Mouse (Mus musculus) kidney, adult 10 weeks (tissue): ENCODE results near the gene Klk1b3. TPM values are rescaled to one million over a fixed set of nuclear protein-coding genes. Genes with fewer than 3 reads are reported as not detected.

Experiments used
- polyA plus RNA-seq: library from polyadenylated mRNA; stranded (reverse); fragments of 350-450 nt; fragmentation: Illumina TruSeq; extraction: RNeasy Lipid Tissue Mini Kit (QIAGEN cat#74804); gene quantifications from one replicate; pipeline ENCODE4 v1.2.3, GENCODE M21; 2014; ENCODE audit warnings: low read depth, low replicate concordance

The Klk1b3 gene
- 0.93 TPM for polyA plus RNA-seq

DNA sequence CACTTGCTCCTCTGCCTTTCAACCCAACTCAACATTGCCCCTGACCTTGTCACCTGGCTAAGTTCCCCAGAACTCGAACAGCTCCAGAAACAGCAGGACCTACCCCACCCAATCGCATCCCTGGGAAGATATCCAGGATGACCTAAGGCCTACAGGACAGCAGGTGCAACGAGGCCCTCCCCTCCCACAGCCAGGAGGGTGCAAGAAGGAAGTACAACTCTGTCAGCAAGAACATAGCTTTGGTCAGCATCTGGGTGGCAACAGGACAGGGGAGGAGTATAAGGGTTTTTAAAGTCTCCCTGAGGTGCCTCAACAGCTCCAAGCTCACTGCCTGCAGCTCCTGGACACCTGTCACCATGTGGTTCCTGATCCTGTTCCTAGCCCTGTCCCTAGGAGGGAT is at the start of gene Klk1b3:
Klk1b3 (plus strand) TSS at position 301 of the 400 bp plus-strand sequence.

DNA sequence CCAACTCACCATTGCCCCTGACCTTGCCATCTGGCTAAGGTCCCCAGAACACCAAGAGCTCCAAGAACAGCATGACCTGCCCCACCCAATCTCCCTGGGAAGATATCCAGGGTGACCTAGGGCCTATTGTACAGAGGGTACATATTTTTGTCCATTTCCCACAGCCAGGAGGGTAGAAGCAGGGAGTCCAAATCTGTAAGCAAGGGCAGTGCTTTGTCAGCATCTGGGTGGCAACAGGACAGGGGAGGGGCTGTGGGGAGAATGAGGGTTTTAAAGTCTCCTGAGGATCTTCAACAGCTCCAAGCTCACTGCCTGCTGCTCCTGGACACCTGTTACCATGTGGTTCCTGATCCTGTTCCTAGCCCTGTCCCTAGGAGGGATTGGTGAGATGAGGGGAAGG is 10.1 kb upstream of the Klk1b3 start, which contains the start of gene Klk1b24:
Klk1b24 (plus strand) TSS at position 301 of the 400 bp plus-strand sequence.

DNA sequence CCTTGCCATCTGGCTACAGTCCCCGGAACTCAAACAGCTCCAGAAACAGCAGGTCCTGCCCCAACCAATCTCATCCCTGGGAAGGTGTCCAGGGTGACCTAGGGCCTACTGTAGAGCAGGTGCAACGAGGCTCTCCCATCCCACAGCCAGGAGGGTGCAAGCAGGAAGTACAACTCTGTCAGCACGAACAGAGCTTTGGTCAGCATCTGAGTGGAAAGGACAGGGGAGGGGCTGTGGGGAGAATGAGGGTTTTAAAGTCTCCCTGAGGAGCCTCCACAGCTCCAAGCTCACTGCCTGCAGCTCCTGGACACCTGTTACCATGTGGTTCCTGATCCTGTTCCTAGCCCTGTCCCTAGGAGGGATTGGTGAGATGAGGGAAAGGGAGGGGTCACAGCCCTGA is 9.1 kb downstream of the Klk1b3 start, which contains the start of gene Klk1b4:
Klk1b4 (plus strand) TSS at position 301 of the 400 bp plus-strand sequence.

DNA sequence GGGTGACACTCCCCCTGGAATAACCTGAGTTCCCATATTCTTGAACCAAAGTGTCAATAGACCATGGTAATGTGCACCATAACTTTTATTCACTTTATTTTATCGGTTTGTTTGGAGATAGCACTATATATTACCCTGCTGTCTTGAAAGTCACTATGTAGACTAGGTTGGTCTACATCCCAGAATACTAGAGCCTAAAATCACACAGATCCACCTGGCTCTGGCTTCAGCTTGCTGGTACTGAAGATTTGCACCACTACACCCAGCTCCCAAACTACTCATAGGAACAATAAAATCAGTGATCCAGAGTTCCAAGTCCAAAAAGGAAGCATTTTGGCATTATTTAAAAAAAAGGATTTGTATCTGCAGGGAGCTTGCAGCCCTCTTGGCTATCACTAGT is 17.7 kb downstream of the Klk1b3 start, which contains the start of gene Klk1b5:
Klk1b5 (plus strand) TSS at position 301 of the 400 bp plus-strand sequence.

DNA sequence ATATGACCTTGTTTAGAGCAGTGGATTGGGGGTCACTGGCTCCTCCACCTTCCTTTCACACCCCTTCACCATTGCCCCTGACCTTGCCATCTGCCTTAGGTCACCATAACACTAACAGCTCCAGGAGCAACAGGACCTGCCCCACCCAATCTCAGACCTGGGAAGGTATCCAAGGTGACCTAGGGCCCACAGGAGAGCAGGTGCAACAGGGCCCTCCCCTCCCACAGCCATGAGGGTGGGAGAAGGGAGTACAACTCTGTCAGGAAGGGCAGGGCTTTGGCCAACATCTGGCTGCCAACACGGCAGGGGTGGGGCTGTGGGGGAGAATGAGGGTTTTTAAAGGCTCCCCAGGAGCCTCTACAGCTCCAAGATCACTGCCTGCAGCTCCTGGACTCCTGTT is 27.1 kb downstream of the Klk1b3 start, which contains the start of gene Klk1:
Klk1 (plus strand) TSS at position 285 of the 400 bp plus-strand sequence.

DNA sequence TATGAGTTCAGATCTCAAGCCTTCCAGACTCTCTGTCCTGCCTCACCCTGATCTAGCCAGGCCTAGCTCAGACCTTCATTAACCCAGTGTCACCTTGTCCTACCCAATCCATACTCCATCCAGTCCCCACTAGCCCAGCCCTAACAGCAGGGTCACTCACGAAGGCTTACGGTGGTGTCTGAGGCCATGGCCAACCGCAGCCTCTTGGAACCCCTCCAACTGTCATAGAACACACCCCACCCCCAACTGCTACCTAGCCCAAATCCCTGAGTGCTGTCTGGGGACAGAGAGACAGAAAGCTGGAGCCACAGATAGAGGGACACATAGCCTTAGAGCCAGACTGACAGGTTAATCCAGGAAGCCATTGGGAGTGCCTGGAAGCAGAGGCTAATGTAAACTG is 37.9 kb downstream of the Klk1b3 start, which contains the start of gene Gm36864:
Gm36864 (plus strand) TSS at position 269 of the 400 bp plus-strand sequence.

DNA sequence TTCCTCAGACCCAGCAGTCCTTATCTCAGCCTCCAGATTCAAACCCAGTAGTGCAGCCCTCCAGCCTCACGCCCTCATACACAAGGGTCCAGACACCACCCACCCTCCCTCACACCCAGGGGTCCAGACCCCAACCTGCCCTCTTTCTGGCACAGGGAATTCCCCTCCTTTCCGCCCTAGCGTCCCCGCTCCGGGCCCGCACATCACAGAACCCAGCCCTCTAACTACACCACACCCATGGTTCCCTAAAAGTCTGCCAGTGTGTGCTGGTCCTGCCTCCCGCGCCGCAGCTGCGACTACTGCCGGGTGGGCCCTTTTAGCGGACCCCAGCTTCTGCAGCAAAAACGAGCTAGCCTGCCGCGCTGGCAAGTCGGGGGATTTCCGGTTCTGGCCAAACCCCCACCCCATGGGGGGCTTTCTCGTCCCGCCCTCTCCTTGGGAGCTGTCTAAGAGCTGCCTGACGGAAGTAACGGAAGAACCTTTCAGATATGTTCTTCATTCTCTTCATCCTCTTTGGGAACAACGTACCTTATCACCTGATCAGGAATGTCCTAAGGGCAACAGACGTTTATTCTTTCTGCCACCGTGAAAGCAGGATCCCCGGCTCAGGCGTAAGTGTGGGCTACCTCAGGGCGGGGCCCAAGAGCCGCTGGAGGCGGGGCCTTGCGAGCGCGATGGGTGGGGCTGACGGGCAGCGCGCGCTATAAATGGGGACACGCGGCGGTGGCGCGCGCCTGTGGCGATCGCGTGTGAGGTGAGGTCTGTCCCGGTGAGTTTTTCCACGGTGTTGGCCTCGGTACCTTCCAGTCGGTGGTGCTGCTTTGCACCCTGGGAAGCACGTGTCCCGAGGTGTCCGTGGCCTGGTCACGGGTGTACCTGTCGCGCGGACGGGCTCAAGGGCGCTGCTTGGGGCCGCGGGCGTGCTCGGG is 48.3 kb downstream of the Klk1b3 start, which contains the start of the genes 1700028J19Rik and 2410002F23Rik:
1700028J19Rik (minus strand) TSS at position 641 of the 929 bp plus-strand sequence.
2410002F23Rik (plus strand) TSS at position 668 of the 929 bp plus-strand sequence.

Other genes starting within 250 kb of the Klk1b3 start
- gene Klk1b8, start 247.5 kb upstream of the Klk1b3 start, polyA plus RNA-seq = 0.57 TPM
- not detected for gene Klk1b1, start 231.4 kb upstream of the Klk1b3 start, polyA plus RNA-seq
- gene Klk1b9, start 222.1 kb upstream of the Klk1b3 start, polyA plus RNA-seq = 0.97 TPM
- not detected for gene Klk1b11, start 202.3 kb upstream of the Klk1b3 start, polyA plus RNA-seq
- not detected for gene Klk1b26, start 186.0 kb upstream of the Klk1b3 start, polyA plus RNA-seq
- 0.93 TPM for gene Klk1b27, start 145.9 kb upstream of the Klk1b3 start, polyA plus RNA-seq
- not detected for gene Klk1b21, start 95.9 kb upstream of the Klk1b3 start, polyA plus RNA-seq
- 1.8 TPM for gene Klk1b22, start 85.5 kb upstream of the Klk1b3 start, polyA plus RNA-seq
- gene Klk1b16, start 61.4 kb upstream of the Klk1b3 start, polyA plus RNA-seq = not detected
- gene Klk1b24, start 10.0 kb upstream of the Klk1b3 start, polyA plus RNA-seq = 0.77 TPM
- gene Klk1b4, start 9.2 kb downstream of the Klk1b3 start, polyA plus RNA-seq = not detected
- 1.9 TPM for gene Klk1b5, start 17.8 kb downstream of the Klk1b3 start, polyA plus RNA-seq
- 786 TPM for gene Klk1, start 27.2 kb downstream of the Klk1b3 start, polyA plus RNA-seq
- not detected for gene Gm36864, start 38.0 kb downstream of the Klk1b3 start, polyA plus RNA-seq
- gene 1700028J19Rik, start 48.5 kb downstream of the Klk1b3 start, polyA plus RNA-seq = 1.6 TPM
- 13.6 TPM for gene 2410002F23Rik, start 48.5 kb downstream of the Klk1b3 start, polyA plus RNA-seq
- gene Acp4, start 59.2 kb downstream of the Klk1b3 start, polyA plus RNA-seq = not detected
- gene Gm15517, start 63.3 kb downstream of the Klk1b3 start, polyA plus RNA-seq = not detected
- gene Clec11a, start 108.7 kb downstream of the Klk1b3 start, polyA plus RNA-seq = 1.8 TPM
- not detected for gene Shank1, start 112.1 kb downstream of the Klk1b3 start, polyA plus RNA-seq
- gene Syt3, start 185.9 kb downstream of the Klk1b3 start, polyA plus RNA-seq = not detected
- gene 1700008O03Rik, start 187.6 kb downstream of the Klk1b3 start, polyA plus RNA-seq = not detected
- gene Lrrc4b, start 230.8 kb downstream of the Klk1b3 start, polyA plus RNA-seq = not detected